Mouse (Mus musculus) liver, embryonic 14.5 days (tissue): Measurements from ENCODE around the gene Sdccag8.

Experiments
- CTCF ChIP-seq: IDR thresholded peaks from 2 replicates; pipeline ENCODE4 v1.5.1; 2016; ENCODE audit warnings: antibody characterized with exemption, low read depth, control low read depth
- EP300 ChIP-seq: IDR thresholded peaks from 2 replicates; pipeline ENCODE4 v1.6.1; 2016; ENCODE audit warnings: antibody characterized with exemption, low read depth

DNA sequence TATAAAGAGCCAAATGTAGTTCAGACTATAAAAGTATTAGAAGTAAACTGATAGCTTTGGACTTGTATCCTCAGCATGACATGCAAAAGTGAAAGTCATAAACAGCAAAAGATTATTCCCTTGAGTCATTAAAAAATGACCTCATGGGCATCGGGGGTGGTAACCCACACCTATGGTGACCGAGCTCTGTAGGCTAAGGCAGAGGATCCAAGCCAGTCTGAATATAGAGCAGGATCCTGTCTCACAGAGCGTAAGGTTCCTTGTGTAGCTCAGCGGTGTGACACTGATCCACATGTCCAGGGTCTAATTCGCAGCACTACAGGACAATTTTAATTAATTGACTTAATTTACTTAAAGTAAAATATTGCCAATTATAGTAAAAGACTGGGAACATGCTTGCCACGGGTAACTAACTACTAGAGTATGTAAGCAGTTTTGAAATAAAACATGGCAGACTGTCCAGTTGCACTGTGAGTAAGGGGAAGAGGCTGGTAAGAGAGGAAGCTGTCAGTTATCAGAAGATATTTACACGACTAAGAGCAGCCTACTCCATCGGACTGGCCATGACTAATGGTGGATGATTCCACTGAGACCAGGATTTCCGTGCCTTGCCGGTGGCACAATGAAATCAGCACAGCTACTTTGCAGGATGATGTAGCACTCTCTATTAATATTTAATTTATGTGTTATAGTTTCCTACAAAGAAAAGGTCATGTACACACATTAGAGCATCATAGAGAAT lies 32.8 kb downstream of the Sdccag8 start:
- TF ChIP-seq CTCF = no peak
- no peak for TF ChIP-seq EP300
